Mouse (Mus musculus): ENCODE data around the gene Usf2.

- TF ChIP-seq CTCF (IDR thresholded peaks at IDR 0.05; ENCODE audit: control insufficient read depth, insufficient read depth, low read length) (no peak), POLR2A (IDR thresholded peaks at IDR 0.05; ENCODE audit: borderline replicate concordance, control insufficient read depth, low read depth, low read length) (peak; percentile 42; the same call in 1 of the 2 replicates)
Observed at GRCm38 (mm10) chr7:30908992-30909431, 47.6 kb downstream of the Usf2 start.
